Mouse (Mus musculus) CH12.LX (cell line): ENCODE results near the gene Cela3a. TPM values are rescaled to one million over a fixed set of nuclear protein-coding genes. Genes with fewer than 3 reads are reported as not detected.

Source experiments
- DNase-seq: peaks from one replicate; pipeline ENCODE4 v3.0.0-alpha.2; 2013; ENCODE audit errors: extremely low read depth
- H3K27ac ChIP-seq: 2 replicates; pipeline ENCODE4 v1.5.1; 2012; ENCODE audit warnings: low read depth, mild to moderate bottlenecking, control low read depth, moderate library complexity; ENCODE audit not compliant: insufficient read depth
- H3K27me3 ChIP-seq: replicated peaks from 2 replicates; pipeline ENCODE3; 2012; ENCODE audit warnings: inconsistent platforms
- H3K36me3 ChIP-seq, 2 experiments: replicated peaks in 1 of 2; 2 replicates each; pipeline versions ENCODE3 to v1.6.1; 2012; ENCODE audit warnings: inconsistent platforms in 1 of 2, low read length in 1 of 2, mild to moderate bottlenecking in 1 of 2, mixed read lengths in 1 of 2, moderate library complexity in 1 of 2; ENCODE audit not compliant: control insufficient read depth in 1 of 2, insufficient read depth in 1 of 2
- H3K4me1 ChIP-seq, 2 experiments: 2 replicates each; pipeline ENCODE4 v1.6.1; 2012; ENCODE audit warnings: inconsistent platforms in 1 of 2, moderate library complexity in 1 of 2; ENCODE audit not compliant: insufficient read depth in 2 of 2, control insufficient read depth in 1 of 2
- H3K4me2 ChIP-seq: 2 replicates; pipeline ENCODE4 v1.6.1; 2012; ENCODE audit warnings: low read depth, mild to moderate bottlenecking, control low read depth; ENCODE audit not compliant: poor library complexity, insufficient read depth, severe bottlenecking
- H3K4me3 ChIP-seq, 3 experiments: fragments of 150-350 bp in 1 of 3; sonication (generic) in 1 of 3; replicated peaks in 1 of 3; 2 replicates each; pipeline versions ENCODE3 to v1.5.1; 2011 to 2012; ENCODE audit warnings: low read depth in 2 of 3, low read length in 2 of 3, mild to moderate bottlenecking in 2 of 3, moderate library complexity in 2 of 3, control low read depth in 1 of 3, improper control_type of control experiment in 1 of 3, inconsistent platforms in 1 of 3, mixed read lengths in 1 of 3; ENCODE audit not compliant: poor library complexity in 1 of 3
- H3K79me2 ChIP-seq: replicated peaks from 2 replicates; pipeline ENCODE4 v1.6.1; 2012; ENCODE audit warnings: mild to moderate bottlenecking, moderate library complexity; ENCODE audit not compliant: control insufficient read depth, poor library complexity, insufficient read depth, severe bottlenecking; ENCODE audit errors: extremely low read depth
- H3K9ac ChIP-seq: 2 replicates; pipeline ENCODE4 v1.6.1; 2012; ENCODE audit warnings: low read depth, mild to moderate bottlenecking, control low read depth, moderate library complexity; ENCODE audit not compliant: insufficient read depth
- H3K9me3 ChIP-seq: replicated peaks from 2 replicates; pipeline ENCODE3; 2012; ENCODE audit warnings: low read length, inconsistent platforms, mixed read lengths
- CTCF ChIP-seq, 2 experiments: IDR thresholded peaks in 1 of 2; conservative IDR thresholded peaks in 1 of 2; 2 replicates each; pipeline ENCODE4 v1.5.1; 2011 to 2012; ENCODE audit warnings: low read depth in 2 of 2, low read length in 2 of 2, improper control_type of control experiment in 1 of 2, inconsistent platforms in 1 of 2, mild to moderate bottlenecking in 1 of 2, moderate library complexity in 1 of 2
- E2F4 ChIP-seq: IDR thresholded peaks from 2 replicates; pipeline ENCODE4 v1.6.1; 2011; ENCODE audit warnings: low read depth, low read length, improper control_type of control experiment; ENCODE audit not compliant: insufficient replicate concordance
- ELF1 ChIP-seq: IDR thresholded peaks from 2 replicates; pipeline ENCODE4 v1.6.1; 2014; ENCODE audit warnings: low read depth, mild to moderate bottlenecking, inconsistent platforms, low read length, improper control_type of control experiment
- GABPA ChIP-seq: IDR thresholded peaks from 2 replicates; pipeline ENCODE4 v1.6.1; 2012; ENCODE audit warnings: low read depth, low read length, improper control_type of control experiment, inconsistent platforms; ENCODE audit not compliant: insufficient replicate concordance
- IRF4 ChIP-seq: IDR thresholded peaks from 2 replicates; pipeline ENCODE4 v1.6.1; 2014; ENCODE audit warnings: low read depth, mild to moderate bottlenecking, inconsistent platforms, low read length, improper control_type of control experiment
- JUN ChIP-seq: IDR thresholded peaks from 2 replicates; pipeline ENCODE4 v1.6.1; 2011; ENCODE audit warnings: low read depth, mild to moderate bottlenecking, low read length, improper control_type of control experiment, moderate library complexity; ENCODE audit not compliant: insufficient read depth
- JUND ChIP-seq: conservative IDR thresholded peaks from 2 replicates; pipeline ENCODE4 v1.6.1; 2011; ENCODE audit warnings: low read depth, low read length, improper control_type of control experiment
- MAFK ChIP-seq: IDR thresholded peaks from 2 replicates; pipeline ENCODE4 v1.6.1; 2011; ENCODE audit warnings: low read length, improper control_type of control experiment; ENCODE audit not compliant: insufficient replicate concordance
- MAZ ChIP-seq: IDR thresholded peaks from 2 replicates; pipeline ENCODE4 v1.6.1; 2012; ENCODE audit warnings: low read depth, mild to moderate bottlenecking, inconsistent platforms, low read length, improper control_type of control experiment, moderate library complexity
- MYC ChIP-seq: IDR thresholded peaks from 2 replicates; pipeline ENCODE4 v1.6.1; 2011; ENCODE audit warnings: low read depth, mild to moderate bottlenecking, improper control_type of control experiment, low read length
- POLR2A ChIP-seq: IDR thresholded peaks from 2 replicates; pipeline ENCODE4 v1.6.1; 2011; ENCODE audit warnings: low read depth, mild to moderate bottlenecking, improper control_type of control experiment, low read length
- RCOR1 ChIP-seq: conservative IDR thresholded peaks from 2 replicates; pipeline ENCODE4 v1.6.1; 2012; ENCODE audit warnings: low read depth, mild to moderate bottlenecking, inconsistent platforms, low read length, improper control_type of control experiment
- SMC3 ChIP-seq: IDR thresholded peaks from 2 replicates; pipeline ENCODE4 v1.6.1; 2011; ENCODE audit warnings: low read depth, low read length, improper control_type of control experiment
- ZKSCAN1 ChIP-seq: IDR thresholded peaks from 2 replicates; pipeline ENCODE4 v1.6.1; 2012; ENCODE audit warnings: low read depth, inconsistent platforms, low read length, improper control_type of control experiment, borderline replicate concordance
- ZNF384 ChIP-seq: IDR thresholded peaks from 2 replicates; pipeline ENCODE4 v1.6.1; 2012; ENCODE audit warnings: low read depth, low read length, improper control_type of control experiment, inconsistent platforms
- dilution Hi-C: fragments of 300-500 bp; cut with MboI; formaldehyde crosslinking; loops from 2 replicates; pipeline ENCODE4 v1.14.3; 2020; ENCODE audit warnings: low sequenced_read_pairs; ENCODE audit not compliant: extremely low pct_unique_long_range_greater_than_20kb, extremely low pct_ligation_motif_present
- in situ Hi-C: fragments of 300-500 bp; cut with MboI; formaldehyde crosslinking; loops from 3 replicates; pipeline ENCODE4 v1.14.3; 2019; ENCODE audit warnings: low sequenced_read_pairs, low pct_ligation_motif_present, low pct_unique_long_range_greater_than_20kb, mixed read lengths
- polyA plus RNA-seq: library from polyadenylated mRNA; unstranded; fragments of >175 nt; gene quantifications from 2 replicates; pipeline ENCODE4 v1.2.1, GENCODE M21; 2012; ENCODE audit warnings: low read depth; ENCODE audit not compliant: insufficient read length
- total RNA-seq, 2 experiments: library from RNA; depleted of rRNA; stranded (reverse); fragments of 300-350 nt in 1 of 2; fragments of >200 nt in 1 of 2; gene quantifications; 2 replicates each; pipeline ENCODE4 v1.2.3; 2012 to 2014

Gene Cela3a
- total and polyA plus RNA-seq, 3 experiments, result not detected

- TF ChIP-seq JUN (no peak), MAFK (no peak), ELF1 (peak; percentile 100)
Measured at GRCm38 (mm10) chr4:137388059-137388794, 21.4 kb downstream of the Cela3a start (continued).

GRCm38 (mm10) chr4:137387482-137388058 lies 22.0 kb downstream of the Cela3a start:
- peak overlapping the region; percentile 89 to 93 (median 92) for H3K4me3 ChIP-seq
- DNase-seq, result no peak
- H3K27me3 ChIP-seq, result no peaks in the 10 kb centered on the region
- peaks cover 0 to 12% of the 10 kb centered on the region in 2 experiments for H3K36me3 ChIP-seq
- peaks cover 9% of the 10 kb centered on the region; the same call in 1 of the 2 replicates for H3K79me2 ChIP-seq
- dilution Hi-C loops, result no loop called here
- H3K9ac ChIP-seq, result peak overlapping the region; percentile 87
- H3K9me3 ChIP-seq, result peaks cover 2% of the 10 kb centered on the region
- peak overlapping the region; percentile 63 for H3K27ac ChIP-seq
- TF ChIP-seq IRF4, result no peak
- no peak for TF ChIP-seq SMC3
- TF ChIP-seq ELF1, result no peak
- TF ChIP-seq POLR2A, result no peak
- TF ChIP-seq JUND, result no peak
- TF ChIP-seq MAFK, result no peak
- TF ChIP-seq CTCF (conservative IDR thresholded peaks at IDR 0.05 in 1 of 2, IDR thresholded peaks at IDR 0.05 in 1 of 2; ENCODE audit: low read depth in 2 of 2, low read length in 2 of 2), result no peak
- TF ChIP-seq MYC, result no peak
- TF ChIP-seq RCOR1, result no peak
- no peak for TF ChIP-seq MAZ
- TF ChIP-seq ZNF384, result no peak
- no peak for TF ChIP-seq GABPA
- TF ChIP-seq E2F4, result no peak
- no peak for TF ChIP-seq ZKSCAN1
- peaks cover 4 to 8% of the 10 kb centered on the region in 2 experiments; a peak in 2 of 4 replicates for H3K4me1 ChIP-seq
- in situ Hi-C loops, result no loop called here
- peak overlapping the region; percentile 98 for H3K4me2 ChIP-seq
